Mouse (Mus musculus) CH12.LX (cell line): ENCODE data around the gene Samd10. TPM values are rescaled to one million over a fixed set of nuclear protein-coding genes. Genes with fewer than 3 reads are reported as not detected.

Source experiments
- DNase-seq: peaks from one replicate; pipeline ENCODE4 v3.0.0-alpha.2; 2013; ENCODE audit errors: extremely low read depth
- H3K27ac ChIP-seq: 2 replicates; pipeline ENCODE4 v1.5.1; 2012; ENCODE audit warnings: low read depth, mild to moderate bottlenecking, control low read depth, moderate library complexity; ENCODE audit not compliant: insufficient read depth
- H3K27me3 ChIP-seq: replicated peaks from 2 replicates; pipeline ENCODE3; 2012; ENCODE audit warnings: inconsistent platforms
- H3K36me3 ChIP-seq, 2 experiments: replicated peaks in 1 of 2; 2 replicates each; pipeline versions ENCODE3 to v1.6.1; 2012; ENCODE audit warnings: inconsistent platforms in 1 of 2, low read length in 1 of 2, mild to moderate bottlenecking in 1 of 2, mixed read lengths in 1 of 2, moderate library complexity in 1 of 2; ENCODE audit not compliant: control insufficient read depth in 1 of 2, insufficient read depth in 1 of 2
- H3K4me1 ChIP-seq, 2 experiments: 2 replicates each; pipeline ENCODE4 v1.6.1; 2012; ENCODE audit warnings: inconsistent platforms in 1 of 2, moderate library complexity in 1 of 2; ENCODE audit not compliant: insufficient read depth in 2 of 2, control insufficient read depth in 1 of 2
- H3K4me2 ChIP-seq: 2 replicates; pipeline ENCODE4 v1.6.1; 2012; ENCODE audit warnings: low read depth, mild to moderate bottlenecking, control low read depth; ENCODE audit not compliant: poor library complexity, insufficient read depth, severe bottlenecking
- H3K4me3 ChIP-seq, 3 experiments: fragments of 150-350 bp in 1 of 3; sonication (generic) in 1 of 3; replicated peaks in 1 of 3; 2 replicates each; pipeline versions ENCODE3 to v1.5.1; 2011 to 2012; ENCODE audit warnings: low read depth in 2 of 3, low read length in 2 of 3, mild to moderate bottlenecking in 2 of 3, moderate library complexity in 2 of 3, control low read depth in 1 of 3, improper control_type of control experiment in 1 of 3, inconsistent platforms in 1 of 3, mixed read lengths in 1 of 3; ENCODE audit not compliant: poor library complexity in 1 of 3
- H3K79me2 ChIP-seq: replicated peaks from 2 replicates; pipeline ENCODE4 v1.6.1; 2012; ENCODE audit warnings: mild to moderate bottlenecking, moderate library complexity; ENCODE audit not compliant: control insufficient read depth, poor library complexity, insufficient read depth, severe bottlenecking; ENCODE audit errors: extremely low read depth
- H3K9ac ChIP-seq: 2 replicates; pipeline ENCODE4 v1.6.1; 2012; ENCODE audit warnings: low read depth, mild to moderate bottlenecking, control low read depth, moderate library complexity; ENCODE audit not compliant: insufficient read depth
- H3K9me3 ChIP-seq: replicated peaks from 2 replicates; pipeline ENCODE3; 2012; ENCODE audit warnings: low read length, inconsistent platforms, mixed read lengths
- BHLHE40 ChIP-seq: IDR thresholded peaks from 2 replicates; pipeline ENCODE4 v1.6.1; 2011; ENCODE audit warnings: mild to moderate bottlenecking, low read depth, low read length, improper control_type of control experiment
- CHD1 ChIP-seq: IDR thresholded peaks from 2 replicates; pipeline ENCODE4 v1.6.1; 2012; ENCODE audit warnings: low read depth, low read length, improper control_type of control experiment, inconsistent platforms
- CHD2 ChIP-seq: IDR thresholded peaks from 2 replicates; pipeline ENCODE4 v1.6.1; 2011; ENCODE audit warnings: low read length, improper control_type of control experiment
- CTCF ChIP-seq, 2 experiments: IDR thresholded peaks in 1 of 2; conservative IDR thresholded peaks in 1 of 2; 2 replicates each; pipeline ENCODE4 v1.5.1; 2011 to 2012; ENCODE audit warnings: low read depth in 2 of 2, low read length in 2 of 2, improper control_type of control experiment in 1 of 2, inconsistent platforms in 1 of 2, mild to moderate bottlenecking in 1 of 2, moderate library complexity in 1 of 2
- E2F4 ChIP-seq: IDR thresholded peaks from 2 replicates; pipeline ENCODE4 v1.6.1; 2011; ENCODE audit warnings: low read depth, low read length, improper control_type of control experiment; ENCODE audit not compliant: insufficient replicate concordance
- ELF1 ChIP-seq: IDR thresholded peaks from 2 replicates; pipeline ENCODE4 v1.6.1; 2014; ENCODE audit warnings: low read depth, mild to moderate bottlenecking, inconsistent platforms, low read length, improper control_type of control experiment
- EP300 ChIP-seq: IDR thresholded peaks from 2 replicates; pipeline ENCODE4 v1.6.1; 2011; ENCODE audit warnings: low read length, improper control_type of control experiment
- ETS1 ChIP-seq: conservative IDR thresholded peaks from 2 replicates; pipeline ENCODE4 v1.6.1; 2012; ENCODE audit warnings: low read depth, mild to moderate bottlenecking, inconsistent platforms, low read length, improper control_type of control experiment, moderate library complexity
- GABPA ChIP-seq: IDR thresholded peaks from 2 replicates; pipeline ENCODE4 v1.6.1; 2012; ENCODE audit warnings: low read depth, low read length, improper control_type of control experiment, inconsistent platforms; ENCODE audit not compliant: insufficient replicate concordance
- HCFC1 ChIP-seq: IDR thresholded peaks from 2 replicates; pipeline ENCODE4 v1.6.1; 2012; ENCODE audit warnings: low read depth, mild to moderate bottlenecking, inconsistent platforms, low read length, improper control_type of control experiment
- IRF4 ChIP-seq: IDR thresholded peaks from 2 replicates; pipeline ENCODE4 v1.6.1; 2014; ENCODE audit warnings: low read depth, mild to moderate bottlenecking, inconsistent platforms, low read length, improper control_type of control experiment
- JUN ChIP-seq: IDR thresholded peaks from 2 replicates; pipeline ENCODE4 v1.6.1; 2011; ENCODE audit warnings: low read depth, mild to moderate bottlenecking, low read length, improper control_type of control experiment, moderate library complexity; ENCODE audit not compliant: insufficient read depth
- JUND ChIP-seq: conservative IDR thresholded peaks from 2 replicates; pipeline ENCODE4 v1.6.1; 2011; ENCODE audit warnings: low read depth, low read length, improper control_type of control experiment
- KAT2A ChIP-seq: IDR thresholded peaks from 2 replicates; pipeline ENCODE4 v1.6.1; 2012; ENCODE audit warnings: low read length, improper control_type of control experiment, inconsistent platforms; ENCODE audit not compliant: insufficient replicate concordance
- MAFK ChIP-seq: IDR thresholded peaks from 2 replicates; pipeline ENCODE4 v1.6.1; 2011; ENCODE audit warnings: low read length, improper control_type of control experiment; ENCODE audit not compliant: insufficient replicate concordance
- MAX ChIP-seq: IDR thresholded peaks from 2 replicates; pipeline ENCODE4 v1.6.1; 2011; ENCODE audit warnings: low read length, improper control_type of control experiment
- MAZ ChIP-seq: IDR thresholded peaks from 2 replicates; pipeline ENCODE4 v1.6.1; 2012; ENCODE audit warnings: low read depth, mild to moderate bottlenecking, inconsistent platforms, low read length, improper control_type of control experiment, moderate library complexity
- MEF2A ChIP-seq: IDR thresholded peaks from 2 replicates; pipeline ENCODE4 v1.6.1; 2014; ENCODE audit warnings: low read depth, mild to moderate bottlenecking, inconsistent platforms, low read length, improper control_type of control experiment, borderline replicate concordance
- MXI1 ChIP-seq: IDR thresholded peaks from 2 replicates; pipeline ENCODE4 v1.6.1; 2011; ENCODE audit warnings: mild to moderate bottlenecking, low read depth, low read length, improper control_type of control experiment
- MYC ChIP-seq: IDR thresholded peaks from 2 replicates; pipeline ENCODE4 v1.6.1; 2011; ENCODE audit warnings: low read depth, mild to moderate bottlenecking, improper control_type of control experiment, low read length
- NELFE ChIP-seq: IDR thresholded peaks from 2 replicates; pipeline ENCODE4 v1.6.1; 2011; ENCODE audit warnings: low read depth, low read length, improper control_type of control experiment
- NRF1 ChIP-seq: IDR thresholded peaks from 2 replicates; pipeline ENCODE4 v1.6.1; 2014; ENCODE audit warnings: low read depth, mild to moderate bottlenecking, inconsistent platforms, low read length, improper control_type of control experiment, moderate library complexity
- PAX5 ChIP-seq: IDR thresholded peaks from 2 replicates; pipeline ENCODE4 v1.6.1; 2012; ENCODE audit warnings: low read length, inconsistent platforms, mixed read lengths
- POLR2A ChIP-seq: IDR thresholded peaks from 2 replicates; pipeline ENCODE4 v1.6.1; 2011; ENCODE audit warnings: low read depth, mild to moderate bottlenecking, improper control_type of control experiment, low read length
- POLR2AphosphoS2 ChIP-seq: IDR thresholded peaks from 2 replicates; pipeline ENCODE4 v1.6.1; 2011; ENCODE audit warnings: low read depth, low read length, improper control_type of control experiment
- RAD21 ChIP-seq: IDR thresholded peaks from 2 replicates; pipeline ENCODE4 v1.6.1; 2011; ENCODE audit warnings: low read depth, mild to moderate bottlenecking, low read length, improper control_type of control experiment, moderate library complexity
- RCOR1 ChIP-seq: conservative IDR thresholded peaks from 2 replicates; pipeline ENCODE4 v1.6.1; 2012; ENCODE audit warnings: low read depth, mild to moderate bottlenecking, inconsistent platforms, low read length, improper control_type of control experiment
- SIN3A ChIP-seq: IDR thresholded peaks from 2 replicates; pipeline ENCODE4 v1.6.1; 2012; ENCODE audit warnings: low read length, improper control_type of control experiment, inconsistent platforms
- SMC3 ChIP-seq: IDR thresholded peaks from 2 replicates; pipeline ENCODE4 v1.6.1; 2011; ENCODE audit warnings: low read depth, low read length, improper control_type of control experiment
- TBP ChIP-seq: conservative IDR thresholded peaks from 2 replicates; pipeline ENCODE4 v1.6.1; 2011; ENCODE audit warnings: low read depth, low read length, improper control_type of control experiment
- TCF12 ChIP-seq: IDR thresholded peaks from 2 replicates; pipeline ENCODE4 v1.6.1; 2014; ENCODE audit warnings: low read depth, mild to moderate bottlenecking, inconsistent platforms, low read length, improper control_type of control experiment
- UBTF ChIP-seq: IDR thresholded peaks from 2 replicates; pipeline ENCODE4 v1.6.1; 2012; ENCODE audit warnings: low read depth, mild to moderate bottlenecking, inconsistent platforms, low read length, improper control_type of control experiment, moderate library complexity
- USF1 ChIP-seq: IDR thresholded peaks from 2 replicates; pipeline ENCODE4 v1.6.1; 2014; ENCODE audit warnings: low read depth, mild to moderate bottlenecking, inconsistent platforms, low read length, improper control_type of control experiment
- USF2 ChIP-seq: conservative IDR thresholded peaks from 2 replicates; pipeline ENCODE4 v1.6.1; 2011; ENCODE audit warnings: low read depth, low read length, improper control_type of control experiment
- ZC3H11A ChIP-seq: IDR thresholded peaks from 2 replicates; pipeline ENCODE4 v1.6.1; 2012; ENCODE audit warnings: low read depth, mild to moderate bottlenecking, inconsistent platforms, low read length, improper control_type of control experiment
- ZKSCAN1 ChIP-seq: IDR thresholded peaks from 2 replicates; pipeline ENCODE4 v1.6.1; 2012; ENCODE audit warnings: low read depth, inconsistent platforms, low read length, improper control_type of control experiment, borderline replicate concordance
- ZMIZ1 ChIP-seq: IDR thresholded peaks from 2 replicates; pipeline ENCODE4 v1.6.1; 2012; ENCODE audit warnings: low read depth, mild to moderate bottlenecking, inconsistent platforms, low read length, improper control_type of control experiment
- ZNF384 ChIP-seq: IDR thresholded peaks from 2 replicates; pipeline ENCODE4 v1.6.1; 2012; ENCODE audit warnings: low read depth, low read length, improper control_type of control experiment, inconsistent platforms
- dilution Hi-C: fragments of 300-500 bp; cut with MboI; formaldehyde crosslinking; loops from 2 replicates; pipeline ENCODE4 v1.14.3; 2020; ENCODE audit warnings: low sequenced_read_pairs; ENCODE audit not compliant: extremely low pct_unique_long_range_greater_than_20kb, extremely low pct_ligation_motif_present
- in situ Hi-C: fragments of 300-500 bp; cut with MboI; formaldehyde crosslinking; loops from 3 replicates; pipeline ENCODE4 v1.14.3; 2019; ENCODE audit warnings: low sequenced_read_pairs, low pct_ligation_motif_present, low pct_unique_long_range_greater_than_20kb, mixed read lengths
- polyA plus RNA-seq: library from polyadenylated mRNA; unstranded; fragments of >175 nt; gene quantifications from 2 replicates; pipeline ENCODE4 v1.2.1, GENCODE M21; 2012; ENCODE audit warnings: low read depth; ENCODE audit not compliant: insufficient read length
- total RNA-seq, 2 experiments: library from RNA; depleted of rRNA; stranded (reverse); fragments of 300-350 nt in 1 of 2; fragments of >200 nt in 1 of 2; gene quantifications; 2 replicates each; pipeline ENCODE4 v1.2.3; 2012 to 2014

Gene Samd10
- total and polyA plus RNA-seq, 3 experiments: 0.32 to 3.8 (median 0.66) TPM

- H3K4me3 ChIP-seq: peak overlapping the region; percentile 75 to 86 (median 78)
- H3K36me3 ChIP-seq: peaks cover 23 to 63% of the 10 kb centered on the region in 2 experiments
- TF ChIP-seq HCFC1: peak; percentile 93
- TF ChIP-seq NRF1: 0 out of 2 replicates have a peak, but pooled peaks have one; percentile 53
- peak; percentile 78; the same call in 1 of the 2 replicates for TF ChIP-seq UBTF
- TF ChIP-seq SMC3: no peak
- TF ChIP-seq MEF2A: peak; percentile 24; the same call in 1 of the 2 replicates
- peak; percentile 57; the same call in 1 of the 2 replicates for TF ChIP-seq CHD2
- TF ChIP-seq ZNF384: peak; percentile 28; the same call in 1 of the 2 replicates
- no peak for TF ChIP-seq USF1
- TF ChIP-seq MAFK: no peak
- TF ChIP-seq E2F4: no peak
- TF ChIP-seq JUN: no peak
- no peak for TF ChIP-seq CHD1
- peak; percentile 28 for TF ChIP-seq ELF1
- peak; percentile 63; the same call in 1 of the 2 replicates for TF ChIP-seq TCF12
- peak; percentile 71 for TF ChIP-seq POLR2A
- TF ChIP-seq IRF4: peak; percentile 33; the same call in 1 of the 2 replicates
- TF ChIP-seq MXI1: peak; percentile 81
- TF ChIP-seq TBP: no peak
- TF ChIP-seq ZMIZ1: peak; percentile 81; the same call in 1 of the 2 replicates
- TF ChIP-seq POLR2AphosphoS2: peak; percentile 91
- TF ChIP-seq PAX5: no peak
- peak; percentile 65; the same call in 1 of the 2 replicates for TF ChIP-seq SIN3A
- peak; percentile 83; the same call in 1 of the 2 replicates for TF ChIP-seq KAT2A
- TF ChIP-seq JUND: no peak
- TF ChIP-seq MAX: 0 out of 2 replicates have a peak, but pooled peaks have one; percentile 32
- TF ChIP-seq GABPA: no peak; the same call in 1 of the 2 replicates
- no peak for TF ChIP-seq ZKSCAN1
- TF ChIP-seq BHLHE40: no peak
- 0 out of 2 replicates have a peak, but pooled peaks have one; percentile 33 for TF ChIP-seq MAZ
- no peak for TF ChIP-seq EP300
- TF ChIP-seq RAD21: no peak
- TF ChIP-seq CTCF (conservative IDR thresholded peaks at IDR 0.05 in 1 of 2, IDR thresholded peaks at IDR 0.05 in 1 of 2; ENCODE audit: low read depth in 2 of 2, low read length in 2 of 2): no peak
- no peak for TF ChIP-seq MYC
- no peak for TF ChIP-seq ETS1
- TF ChIP-seq NELFE: peak; percentile 63; the same call in 1 of the 2 replicates
- TF ChIP-seq ZC3H11A: no peak
- no peak for TF ChIP-seq RCOR1
- no peak for TF ChIP-seq USF2
- H3K4me1 ChIP-seq: peaks cover 3 to 25% of the 10 kb centered on the region in 2 experiments; a peak in 2 of 4 replicates
- peak overlapping the region; percentile 48 for H3K4me2 ChIP-seq
- H3K27ac ChIP-seq: peak overlapping the region; percentile 93
- in situ Hi-C loops (no loop called here), dilution Hi-C loops (no loop called here)
- H3K9me3 ChIP-seq: no peaks in the 10 kb centered on the region
- peak; percentile 66 for DNase-seq
- H3K79me2 ChIP-seq: peaks cover 4% of the 10 kb centered on the region; the same call in 1 of the 2 replicates
- no peaks in the 10 kb centered on the region for H3K27me3 ChIP-seq
- H3K9ac ChIP-seq: peak overlapping the region; percentile 93
Observed at GRCm38 (mm10) chr2:181581402-181582120, 17.5 kb downstream of the Samd10 start.
